ENCODE assay signal across 8 mouse cellular contexts in the genomic region with DNA sequence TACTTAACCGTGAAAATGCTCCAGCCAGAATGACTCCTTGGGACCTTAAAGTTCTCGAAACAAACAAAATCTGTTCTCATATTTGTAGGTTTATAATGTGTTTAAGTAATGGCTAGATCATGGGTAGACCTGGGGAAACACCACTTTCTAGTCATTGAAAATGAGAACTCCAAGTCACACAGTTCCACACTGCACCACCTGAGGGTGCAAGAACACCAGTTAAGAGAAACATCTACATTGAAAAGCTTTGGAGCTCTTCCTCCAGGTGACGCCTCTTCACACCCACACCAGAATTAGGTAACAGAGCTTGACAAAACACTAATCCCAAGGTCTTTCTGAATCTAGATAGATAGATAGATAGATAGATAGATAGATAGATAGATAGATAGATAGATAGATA.
DNase-seq lines count a peak whose midpoint lies in the region; ATAC-seq lines count a peak whose summit lies in the region.

No protein-coding gene starts in this region.

- intact Hi-C loops in left cerebral cortex, postnatal 10 days (cut with DNase I), result no loop called here

- peak; percentile 70 to 75 for DNase-seq in cerebellum, postnatal 14 days
- DNase-seq in cerebellum, adult 9-10 months, result no peak
- peak; percentile 31 for DNase-seq in 3T3-L1 (ENCODE audit: low read depth, low spot score)
- peak; percentile 39 to 59 for DNase-seq in left cerebral cortex, postnatal 10 days (ENCODE audit: extremely low spot score in 1 of 2, low spot score in 2 of 2)
- DNase-seq in right cerebral cortex, postnatal 36 days (ENCODE audit: low spot score in 2 of 2), result peak; percentile 51 to 59
- DNase-seq in thymus, adult 18-20 months, result no peak

- peak; percentile 40 for ATAC-seq in granulocyte monocyte progenitor cell, adult 5-6 weeks (replicated peaks; ENCODE audit: poor library complexity, severe bottlenecking)
- ATAC-seq in megakaryocyte-erythroid progenitor cell, adult 5-6 weeks (replicated peaks; ENCODE audit: low FRiP score, low TSS enrichment, poor library complexity, severe bottlenecking), result no peak

Comparison
In these comparisons a context has a peak if more than half of its experiments do, and no peak if none do; other contexts are left out.
1. DNase-seq: peak in cerebellum, postnatal 14 days (2 of 2), 3T3-L1 (single experiment), left cerebral cortex, postnatal 10 days (2 of 2) and right cerebral cortex, postnatal 36 days (2 of 2); none in cerebellum, adult 9-10 months (single experiment) and thymus, adult 18-20 months (0 of 2).